Mouse (Mus musculus): ENCODE measurements around the gene Dcun1d4. TPM values are rescaled to one million over a fixed set of nuclear protein-coding genes. Genes with fewer than 3 reads are reported as not detected.

The Dcun1d4 gene
- 1.6 and 2.8 TPM in 2 replicates for polyA plus RNA-seq (2012; rRNA removed)

- TF ChIP-seq POLR2A (IDR thresholded peaks at IDR 0.05; ENCODE audit: low read depth, low read length) (no peak), CTCF (IDR thresholded peaks at IDR 0.05; ENCODE audit: extremely low read depth, insufficient read length, insufficient replicate concordance, low read depth, low read length) (no peak)
- 75% methylated on average over 7 of the region's 7 CpGs for WGBS
- H3K27ac ChIP-seq (ENCODE audit: insufficient read depth, low read depth, low read length) = no peak within 1 kb of the TSS
- no peaks in the 10 kb centered on the region for H3K4me1 ChIP-seq (ENCODE audit: control insufficient read depth, insufficient read depth, insufficient read length, low read length)
- no peaks in the 10 kb centered on the region for H3K36me3 ChIP-seq (ENCODE audit: control insufficient read depth, insufficient read depth, low read length)
- H3K27me3 ChIP-seq (ENCODE audit: control insufficient read depth, insufficient read depth, low read length) = no peaks in the 10 kb centered on the region
- no peak within 1 kb of the TSS for H3K4me3 ChIP-seq (ENCODE audit: low read depth, low read length)
Measured at GRCm38 (mm10) chr5:73480700-73481099, at the start of gene Dcun1d4. Dcun1d4 (plus strand) TSS chr5:73481000.

DNA sequence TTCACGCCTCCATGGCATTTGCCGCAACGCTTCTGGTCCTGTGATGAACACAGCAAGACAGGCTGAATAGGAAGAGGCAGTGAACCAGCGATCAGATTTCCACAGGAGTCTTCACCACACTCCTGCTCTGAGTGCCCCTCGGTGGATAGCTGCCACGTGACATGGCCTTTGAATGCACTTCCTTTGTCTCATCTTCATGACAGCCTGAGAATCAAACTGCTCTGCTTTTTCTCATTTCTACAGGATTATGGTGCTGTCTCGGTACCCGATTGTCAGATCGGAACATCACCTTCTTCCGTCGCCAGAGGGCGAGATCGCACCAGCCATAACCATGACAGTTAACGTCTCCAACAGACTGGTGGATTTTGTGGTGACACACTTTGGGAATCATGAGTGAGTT is 49.2 kb upstream of the Dcun1d4 start:
- no peak overlapping the region for H3K4me3 ChIP-seq (ENCODE audit: low read depth, low read length)

GRCm38 (mm10) chr5:73432805-73433204 is 48.0 kb upstream of the Dcun1d4 start:
- Histone ChIP-seq H3K27me3 (ENCODE audit: control insufficient read depth, insufficient read depth, low read length) (no peaks in the 10 kb centered on the region), H3K4me3 (ENCODE audit: low read depth, low read length) (no peak overlapping the region), H3K36me3 (ENCODE audit: control insufficient read depth, insufficient read depth, low read length) (no peaks in the 10 kb centered on the region), H3K4me1 (ENCODE audit: control insufficient read depth, insufficient read depth, insufficient read length, low read length) (no peaks in the 10 kb centered on the region), H3K27ac (ENCODE audit: insufficient read depth, low read depth, low read length) (no peak overlapping the region)
- 73% methylated on average over 6 of the region's 6 CpGs for WGBS
- TF ChIP-seq CTCF (IDR thresholded peaks at IDR 0.05; ENCODE audit: extremely low read depth, insufficient read length, insufficient replicate concordance, low read depth, low read length) (no peak), POLR2A (IDR thresholded peaks at IDR 0.05; ENCODE audit: low read depth, low read length) (no peak)

More for the DNA sequence above, 49.2 kb upstream of the Dcun1d4 start:
- TF ChIP-seq CTCF (IDR thresholded peaks at IDR 0.05; ENCODE audit: extremely low read depth, insufficient read length, insufficient replicate concordance, low read depth, low read length) (peak; percentile 80; the same call in 1 of the 2 replicates), POLR2A (IDR thresholded peaks at IDR 0.05; ENCODE audit: low read depth, low read length) (no peak)
- Histone ChIP-seq H3K4me1 (ENCODE audit: control insufficient read depth, insufficient read depth, insufficient read length, low read length) (no peaks in the 10 kb centered on the region), H3K27me3 (ENCODE audit: control insufficient read depth, insufficient read depth, low read length) (no peaks in the 10 kb centered on the region), H3K36me3 (ENCODE audit: control insufficient read depth, insufficient read depth, low read length) (no peaks in the 10 kb centered on the region), H3K27ac (ENCODE audit: insufficient read depth, low read depth, low read length) (no peak overlapping the region)
- 20% methylated on average over 14 of the region's 14 CpGs for WGBS

DNA sequence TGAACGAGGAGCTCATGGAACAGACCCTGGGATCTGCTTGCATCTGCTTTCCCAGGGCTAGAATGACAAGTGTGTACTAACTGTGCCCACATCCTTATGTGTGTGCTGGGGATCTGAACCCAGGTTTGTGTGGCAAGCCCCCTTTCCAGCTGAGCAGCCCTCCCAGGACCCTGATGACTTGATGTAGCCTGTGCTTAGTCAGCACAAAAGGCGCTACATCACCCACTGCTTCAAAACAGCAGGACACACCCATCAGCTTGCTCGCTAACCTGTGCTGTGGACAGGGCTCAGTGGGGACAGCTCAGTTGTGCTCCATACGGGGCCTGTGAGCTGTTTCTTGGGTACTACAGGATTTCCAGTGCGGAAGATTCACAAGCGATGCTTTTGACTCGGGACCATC is 46.0 kb upstream of the Dcun1d4 start:
- no peaks in the 10 kb centered on the region for H3K4me1 ChIP-seq (ENCODE audit: control insufficient read depth, insufficient read depth, insufficient read length, low read length)
- 68% methylated on average over 7 of the region's 7 CpGs for WGBS
- no peak overlapping the region for H3K4me3 ChIP-seq (ENCODE audit: low read depth, low read length)
- no peaks in the 10 kb centered on the region for H3K27me3 ChIP-seq (ENCODE audit: control insufficient read depth, insufficient read depth, low read length)
- no peaks in the 10 kb centered on the region for H3K36me3 ChIP-seq (ENCODE audit: control insufficient read depth, insufficient read depth, low read length)
- no peak overlapping the region for H3K27ac ChIP-seq (ENCODE audit: insufficient read depth, low read depth, low read length)
- TF ChIP-seq POLR2A (IDR thresholded peaks at IDR 0.05; ENCODE audit: low read depth, low read length) (no peak), CTCF (IDR thresholded peaks at IDR 0.05; ENCODE audit: extremely low read depth, insufficient read length, insufficient replicate concordance, low read depth, low read length) (no peak)

DNA sequence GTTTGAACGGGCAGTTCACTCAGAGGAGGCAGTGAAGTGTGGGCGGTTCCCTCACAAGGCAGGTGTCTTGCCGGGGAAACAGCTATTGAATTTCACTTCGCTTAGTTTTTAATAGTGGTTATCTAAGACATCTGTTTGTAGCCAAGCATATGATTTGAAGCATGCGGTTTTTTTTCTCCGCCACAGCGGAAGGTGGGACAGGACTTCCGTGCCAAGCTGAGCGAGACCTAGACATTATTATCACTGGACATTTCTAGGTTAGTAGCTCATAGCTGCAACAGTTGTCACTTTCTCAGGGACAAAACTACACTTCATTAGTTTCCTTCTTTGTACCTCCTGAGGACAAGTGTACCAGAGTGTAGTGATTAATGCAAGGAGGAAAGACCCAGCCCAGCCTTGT is 38.6 kb upstream of the Dcun1d4 start:
- no peak overlapping the region for H3K27ac ChIP-seq (ENCODE audit: insufficient read depth, low read depth, low read length)
- no peak overlapping the region for H3K4me3 ChIP-seq (ENCODE audit: low read depth, low read length)
- TF ChIP-seq CTCF (IDR thresholded peaks at IDR 0.05; ENCODE audit: extremely low read depth, insufficient read length, insufficient replicate concordance, low read depth, low read length) (no peak), POLR2A (IDR thresholded peaks at IDR 0.05; ENCODE audit: low read depth, low read length) (no peak)
- H3K36me3 ChIP-seq (ENCODE audit: control insufficient read depth, insufficient read depth, low read length) = no peaks in the 10 kb centered on the region
- WGBS = 58% methylated on average over 9 of the region's 9 CpGs
- no peaks in the 10 kb centered on the region for H3K27me3 ChIP-seq (ENCODE audit: control insufficient read depth, insufficient read depth, low read length)
- H3K4me1 ChIP-seq (ENCODE audit: control insufficient read depth, insufficient read depth, insufficient read length, low read length) = no peaks in the 10 kb centered on the region

- Histone ChIP-seq H3K27ac (ENCODE audit: insufficient read depth, low read depth, low read length) (no peak overlapping the region), H3K27me3 (ENCODE audit: control insufficient read depth, insufficient read depth, low read length) (no peaks in the 10 kb centered on the region), H3K4me3 (ENCODE audit: low read depth, low read length) (no peak overlapping the region), H3K4me1 (ENCODE audit: control insufficient read depth, insufficient read depth, insufficient read length, low read length) (no peaks in the 10 kb centered on the region), H3K36me3 (ENCODE audit: control insufficient read depth, insufficient read depth, low read length) (no peaks in the 10 kb centered on the region)
- 62% methylated on average over 1 of the region's 1 CpGs for WGBS
- no peak for TF ChIP-seq POLR2A (IDR thresholded peaks at IDR 0.05; ENCODE audit: low read depth, low read length)
- no peak for TF ChIP-seq CTCF (IDR thresholded peaks at IDR 0.05; ENCODE audit: extremely low read depth, insufficient read length, insufficient replicate concordance, low read depth, low read length)
Measured at GRCm38 (mm10) chr5:73450276-73450675, 30.5 kb upstream of the Dcun1d4 start.

DNA sequence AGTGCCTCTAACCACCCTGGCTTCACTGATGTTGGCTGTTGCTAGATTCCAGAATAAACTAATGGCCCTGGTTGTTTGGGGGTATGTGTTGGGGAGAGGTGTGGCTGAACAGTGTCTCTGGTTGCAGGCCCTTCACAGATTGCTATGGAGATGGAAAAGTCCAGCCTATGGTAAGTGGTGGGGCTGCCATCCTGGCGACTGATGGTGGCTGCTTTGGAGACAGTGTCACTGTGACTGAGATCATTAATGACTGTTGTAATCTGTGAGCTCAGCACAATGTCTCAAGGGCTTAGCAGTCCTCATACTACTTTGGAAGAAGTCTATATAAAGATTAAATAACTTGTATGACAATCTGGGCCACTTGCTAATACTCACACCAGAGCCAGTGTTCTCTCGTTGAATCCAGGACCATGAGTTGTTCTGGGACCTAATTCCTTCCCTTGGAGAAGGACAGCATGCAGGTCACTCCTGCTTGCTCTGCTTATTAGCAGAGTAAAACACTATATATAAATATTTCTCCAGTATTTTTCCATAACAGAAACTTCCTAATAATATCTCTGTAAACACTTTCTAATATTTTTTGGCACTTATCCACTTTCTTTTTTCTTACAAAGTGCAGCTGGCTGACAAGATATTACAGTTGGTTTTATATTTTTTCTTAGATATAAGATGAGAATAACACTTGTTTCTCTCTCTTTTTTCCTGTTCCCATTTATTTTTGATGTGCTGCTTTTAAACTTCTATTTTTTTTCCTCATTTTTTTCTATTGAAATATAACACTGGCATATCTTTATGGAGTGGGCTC is 26.1 kb upstream of the Dcun1d4 start:
- TF ChIP-seq POLR2A (IDR thresholded peaks at IDR 0.05; ENCODE audit: low read depth, low read length) = no peak
- no peak for TF ChIP-seq CTCF (IDR thresholded peaks at IDR 0.05; ENCODE audit: extremely low read depth, insufficient read length, insufficient replicate concordance, low read depth, low read length)
- no peaks in the 10 kb centered on the region for H3K4me1 ChIP-seq (ENCODE audit: control insufficient read depth, insufficient read depth, insufficient read length, low read length)
- no peaks in the 10 kb centered on the region for H3K36me3 ChIP-seq (ENCODE audit: control insufficient read depth, insufficient read depth, low read length)
- H3K4me3 ChIP-seq (ENCODE audit: low read depth, low read length) = no peak overlapping the region
- no peaks in the 10 kb centered on the region for H3K27me3 ChIP-seq (ENCODE audit: control insufficient read depth, insufficient read depth, low read length)
- no peak overlapping the region for H3K27ac ChIP-seq (ENCODE audit: insufficient read depth, low read depth, low read length)
- 61% methylated on average over 2 of the region's 2 CpGs for WGBS
